Mouse (Mus musculus) hindbrain, embryonic 12.5 days (tissue): ENCODE results near the gene Stum. TPM values are rescaled to one million over a fixed set of nuclear protein-coding genes. Genes with fewer than 3 reads are reported as not detected.
"Not testable (repeated sequence)": the region's sequence is repeated elsewhere in the genome, so short reads cannot be mapped to it uniquely, and the experiment has no call there.

Experiments
- ATAC-seq: fragments of 200-750 bp; cut with Nextera tagmentation; 2 replicates; pipeline ENCODE4 v1.8.0; 2017; ENCODE audit warnings: moderate TSS enrichment; ENCODE audit not compliant: low FRiP score
- H3K27ac ChIP-seq: fragments of 300-500 bp; sonication (generic); 2 replicates; pipeline ENCODE4 v1.5.1; 2016; ENCODE audit warnings: mild to moderate bottlenecking
- H3K27me3 ChIP-seq: fragments of 300-500 bp; sonication (generic); 2 replicates; pipeline ENCODE4 v1.6.1; 2016; ENCODE audit warnings: mild to moderate bottlenecking
- H3K36me3 ChIP-seq: fragments of 300-500 bp; sonication (generic); 2 replicates; pipeline ENCODE4 v1.6.1; 2016; ENCODE audit warnings: mild to moderate bottlenecking
- H3K4me1 ChIP-seq: fragments of 300-500 bp; sonication (generic); 2 replicates; pipeline ENCODE4 v1.6.1; 2016
- H3K4me2 ChIP-seq: fragments of 300-500 bp; sonication (generic); replicated peaks from 2 replicates; pipeline ENCODE4 v1.6.1; 2016; ENCODE audit warnings: mild to moderate bottlenecking
- H3K4me3 ChIP-seq: fragments of 300-500 bp; sonication (generic); 2 replicates; pipeline ENCODE4 v1.5.1; 2016; ENCODE audit warnings: mild to moderate bottlenecking
- H3K9ac ChIP-seq: fragments of 300-500 bp; sonication (generic); 2 replicates; pipeline ENCODE4 v1.6.1; 2016; ENCODE audit warnings: mild to moderate bottlenecking, moderate library complexity
- H3K9me3 ChIP-seq: fragments of 300-500 bp; sonication (generic); replicated peaks from 2 replicates; pipeline ENCODE4 v1.6.1; 2016; ENCODE audit warnings: mild to moderate bottlenecking
- WGBS: fragments of 180-500 bp; shearing (Covaris S2); methylation state at CpG from one replicate; pipeline ENCODE4 v1.1.7; 2016; 5-methylcytosine and 5-hydroxymethylcytosine counted together
- polyA plus RNA-seq: library from polyadenylated mRNA; unstranded; fragments of >200 nt; fragmentation: Nextera tagmentation; extraction: Ambion mirVana; gene quantifications from 2 replicates; pipeline ENCODE4 v1.2.1, GENCODE M21; 2016

The Stum gene
- polyA plus RNA-seq, 1 experiment from 2014 or later: 1.7 TPM

DNA sequence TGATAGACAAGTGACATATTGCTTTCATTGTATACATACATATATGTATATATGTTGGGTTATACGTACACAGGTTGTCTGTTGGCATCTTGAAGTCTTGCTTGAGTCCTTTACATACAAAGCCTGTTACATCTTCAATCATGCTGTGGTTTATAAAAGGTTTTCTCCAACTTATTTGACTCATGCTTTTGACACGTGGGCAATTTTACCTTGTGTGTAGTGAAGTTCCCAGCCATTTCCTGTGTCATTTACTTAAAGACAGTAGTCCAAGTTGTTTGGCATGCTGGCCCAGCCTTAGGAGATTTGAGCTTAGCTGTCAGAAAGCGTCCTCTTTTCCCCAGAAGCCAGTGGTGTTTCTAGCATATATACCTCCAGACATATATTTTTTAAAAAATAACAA lies 84.9 kb downstream of the Stum start:
- H3K27ac ChIP-seq: no peak overlapping the region
- H3K4me1 ChIP-seq: peaks cover 2% of the 10 kb centered on the region; the same call in 1 of the 2 replicates
- no peak overlapping the region for H3K4me3 ChIP-seq
- no peaks in the 10 kb centered on the region for H3K36me3 ChIP-seq
- no peak overlapping the region for H3K9ac ChIP-seq
- 77% methylated on average over 3 of the region's 3 CpGs for WGBS
- no peaks in the 10 kb centered on the region for H3K27me3 ChIP-seq
- no peak overlapping the region for H3K4me2 ChIP-seq
- no peak for ATAC-seq
- H3K9me3 ChIP-seq: no peaks in the 10 kb centered on the region

DNA sequence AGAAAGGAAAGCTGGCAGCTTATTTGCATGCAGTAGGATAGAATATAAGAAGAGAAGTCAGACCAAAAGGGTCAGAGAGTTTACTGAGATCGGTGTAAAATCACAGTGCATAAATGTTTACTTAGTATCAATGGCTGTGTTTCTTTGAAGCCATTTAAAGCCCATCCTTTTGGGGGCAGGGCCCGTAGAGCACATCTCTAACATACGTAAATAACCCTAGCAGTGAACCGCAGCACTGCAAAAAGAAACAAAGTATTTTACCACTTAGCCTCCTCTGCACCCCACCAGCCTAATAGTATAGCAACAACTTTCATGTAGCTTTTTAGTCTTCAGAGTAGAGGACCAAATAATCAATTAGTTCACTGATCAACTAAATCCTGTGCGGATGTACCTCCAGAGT lies 85.6 kb downstream of the Stum start:
- H3K4me3 ChIP-seq: no peak overlapping the region
- 64% methylated on average over 5 of the region's 5 CpGs for WGBS
- H3K4me1 ChIP-seq: peaks cover 5% of the 10 kb centered on the region; the same call in 1 of the 2 replicates
- H3K27me3 ChIP-seq: no peaks in the 10 kb centered on the region
- H3K9ac ChIP-seq: no peak overlapping the region
- ATAC-seq: no peak
- H3K4me2 ChIP-seq: no peak overlapping the region
- H3K36me3 ChIP-seq: no peaks in the 10 kb centered on the region
- H3K9me3 ChIP-seq: no peaks in the 10 kb centered on the region
- H3K27ac ChIP-seq: no peak overlapping the region

DNA sequence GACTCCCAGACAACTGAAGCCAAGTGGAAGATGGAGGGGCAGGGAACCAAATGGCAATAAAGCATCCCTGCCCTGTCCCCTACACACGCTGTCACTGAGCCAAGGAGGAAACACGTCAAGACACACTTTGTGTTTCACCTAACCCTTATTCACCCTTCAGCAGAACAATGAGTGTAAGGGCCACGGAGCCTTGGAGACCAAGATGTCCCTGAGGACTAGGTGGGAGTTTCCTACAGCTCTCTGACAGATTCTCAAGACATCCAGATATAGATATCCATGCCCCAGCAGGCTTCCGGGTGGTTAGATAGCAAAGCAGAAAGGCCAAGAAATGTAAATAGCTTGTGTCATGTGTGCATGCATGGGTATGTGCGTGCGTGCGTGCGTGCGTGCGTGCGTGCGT lies 89.4 kb downstream of the Stum start:
- no peak overlapping the region for H3K4me2 ChIP-seq

DNA sequence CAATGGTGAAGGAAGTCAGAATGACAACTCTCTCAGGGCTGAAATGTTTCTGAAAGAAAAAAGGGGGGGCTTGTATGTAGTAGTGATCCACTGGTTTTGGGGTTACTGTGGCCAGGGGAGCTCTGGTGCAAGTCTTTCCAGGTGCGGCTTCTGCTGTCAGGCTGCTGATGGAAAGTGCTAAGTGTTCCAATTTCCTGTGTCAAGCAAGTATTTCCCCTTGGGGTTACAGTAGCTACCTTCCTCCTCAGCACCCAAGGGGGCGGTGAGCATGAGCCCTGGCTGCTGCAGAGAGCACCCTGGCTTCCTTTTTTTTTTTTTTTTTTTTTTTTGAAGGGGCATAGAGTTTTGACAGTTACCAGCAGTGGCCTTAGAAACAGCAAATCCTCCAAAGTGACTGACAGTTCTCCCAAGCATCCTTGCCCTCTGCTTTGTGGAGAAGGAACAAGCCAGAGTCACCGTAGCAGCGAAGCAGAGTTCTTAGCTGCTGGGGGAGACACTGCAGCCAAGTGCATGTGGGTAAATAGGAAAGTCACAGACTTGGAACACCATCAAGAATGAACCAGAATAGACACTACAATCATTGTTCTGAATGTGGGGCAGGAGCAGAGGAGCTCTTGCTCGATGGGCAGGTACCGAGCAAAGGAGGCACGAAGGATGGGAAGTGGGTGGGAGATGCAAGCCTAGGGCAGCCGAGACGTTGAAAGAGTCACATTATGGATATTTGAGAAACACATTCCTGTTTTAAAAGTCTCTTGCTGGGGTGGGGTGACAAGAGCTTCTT lies 90.1 kb downstream of the Stum start:
- Histone ChIP-seq H3K36me3 (no peaks in the 10 kb centered on the region), H3K4me1 (peaks cover 9% of the 10 kb centered on the region), H3K27ac (no peak overlapping the region), H3K4me3 (no peak overlapping the region), H3K9me3 (no peaks in the 10 kb centered on the region), H3K4me2 (no peak overlapping the region), H3K27me3 (no peaks in the 10 kb centered on the region), H3K9ac (no peak overlapping the region)
- ATAC-seq: no peak
- 82% methylated on average over 9 of the region's 9 CpGs for WGBS

More for the DNA sequence above, 89.4 kb downstream of the Stum start:
- H3K36me3 ChIP-seq: no peaks in the 10 kb centered on the region
- H3K9me3 ChIP-seq: no peaks in the 10 kb centered on the region
- H3K9ac ChIP-seq: no peak overlapping the region
- H3K4me1 ChIP-seq: peaks cover 5% of the 10 kb centered on the region; the same call in 1 of the 2 replicates
- 89% methylated on average over 12 of the region's 12 CpGs for WGBS
- no peaks in the 10 kb centered on the region for H3K27me3 ChIP-seq
- ATAC-seq: no peak
- no peak overlapping the region for H3K27ac ChIP-seq
- H3K4me3 ChIP-seq: no peak overlapping the region

DNA sequence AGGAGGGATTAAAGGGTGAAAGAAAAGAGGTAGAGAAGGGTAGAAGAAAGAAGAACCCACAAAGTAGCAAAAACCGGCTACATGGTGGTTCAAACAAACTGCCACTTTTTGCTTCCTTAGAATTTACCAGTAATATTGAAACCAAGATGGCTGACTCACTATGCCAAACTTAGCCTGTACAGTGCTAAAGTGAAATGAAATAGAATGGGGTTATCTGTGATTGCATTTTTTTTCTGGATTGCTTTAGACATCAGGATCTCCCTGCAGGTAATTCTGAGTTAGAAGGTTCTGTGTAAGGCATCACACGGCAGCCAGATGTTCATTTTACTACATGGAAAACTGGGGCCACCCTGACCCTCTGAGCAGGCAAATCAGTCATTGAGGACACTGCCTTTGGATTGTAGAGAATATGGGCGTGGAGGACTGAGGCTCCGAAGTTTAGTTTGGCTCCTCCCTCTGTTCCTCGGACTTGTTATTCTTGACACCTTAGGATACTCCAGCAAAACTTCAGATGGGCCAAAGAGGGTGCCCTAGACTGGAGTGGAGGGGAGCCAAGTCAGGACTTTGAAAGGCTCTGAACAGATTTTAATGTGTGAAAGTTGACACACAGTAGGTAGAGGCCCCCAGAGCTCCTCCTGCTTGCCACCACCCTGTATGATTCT lies 91.0 kb downstream of the Stum start:
- WGBS: 83% methylated on average over 5 of the region's 5 CpGs
- Histone ChIP-seq H3K4me3 (no peak overlapping the region), H3K9me3 (no peaks in the 10 kb centered on the region), H3K9ac (no peak overlapping the region), H3K36me3 (no peaks in the 10 kb centered on the region), H3K4me2 (no peak overlapping the region), H3K27me3 (no peaks in the 10 kb centered on the region), H3K27ac (no peak overlapping the region), H3K4me1 (peaks cover 12% of the 10 kb centered on the region)
- no peak for ATAC-seq

DNA sequence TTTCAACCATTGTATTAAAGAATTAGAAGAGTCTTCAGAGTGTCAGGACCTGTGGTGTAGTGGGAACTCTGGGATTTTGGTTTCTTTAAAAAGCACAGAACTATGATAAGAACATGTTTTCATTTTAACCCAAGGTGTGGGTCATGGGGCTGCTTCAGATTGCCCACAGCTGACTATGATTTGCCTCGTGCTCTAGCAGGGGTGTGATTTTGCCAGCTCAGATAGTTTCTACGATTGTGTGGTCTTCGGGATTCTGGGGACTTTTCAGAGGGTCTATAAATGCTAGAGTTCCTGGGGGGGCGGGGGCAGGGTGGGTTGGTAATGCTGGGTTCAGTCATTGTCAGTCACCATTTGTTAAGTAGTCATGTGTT lies 91.7 kb downstream of the Stum start:
- Histone ChIP-seq H3K4me1 (peaks cover 18% of the 10 kb centered on the region), H3K4me3 (no peak overlapping the region), H3K4me2 (no peak overlapping the region), H3K27me3 (no peaks in the 10 kb centered on the region), H3K9me3 (no peaks in the 10 kb centered on the region), H3K9ac (no peak overlapping the region), H3K36me3 (no peaks in the 10 kb centered on the region), H3K27ac (no peak overlapping the region)
- 88% methylated on average over 4 of the region's 4 CpGs for WGBS
- ATAC-seq: no peak

DNA sequence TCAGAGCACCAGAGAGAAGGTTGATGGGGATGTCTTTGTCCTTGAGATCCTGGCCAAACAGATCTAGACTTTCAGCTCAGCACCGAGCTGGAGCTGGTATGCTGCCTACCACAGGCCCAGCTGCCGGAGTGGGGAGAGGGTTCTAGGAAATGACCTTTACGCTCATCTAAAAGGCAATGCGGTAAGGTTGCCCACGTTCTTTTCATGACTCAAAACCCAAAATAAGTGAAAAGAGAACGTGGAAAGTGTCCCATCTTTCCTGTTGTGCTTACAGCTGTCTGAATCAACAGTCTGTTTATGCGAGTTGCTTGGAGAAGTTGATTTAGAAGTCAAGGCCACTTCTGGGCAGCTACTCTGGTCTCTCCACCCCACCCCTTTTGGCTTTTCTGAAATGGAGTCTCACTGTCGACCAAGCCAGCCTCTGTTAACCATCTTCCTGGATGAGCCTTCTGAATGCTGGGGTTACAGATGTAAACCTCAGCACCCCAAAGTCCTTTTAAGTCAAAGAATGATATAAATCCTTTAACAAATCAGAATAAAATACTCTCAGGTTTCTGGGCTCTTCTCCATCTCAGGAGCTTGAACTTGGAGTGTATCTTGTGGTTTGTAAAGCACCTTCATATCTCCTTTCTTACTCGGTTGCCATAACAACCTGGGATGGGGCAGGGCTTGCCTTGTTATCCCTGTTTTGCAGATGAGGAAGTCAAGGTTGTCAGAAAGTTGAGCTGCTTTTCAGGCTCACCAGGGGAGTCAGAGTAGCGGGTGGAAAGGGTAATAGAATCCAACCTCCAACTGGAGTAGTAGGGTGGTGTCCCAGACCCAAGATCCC lies 92.3 kb downstream of the Stum start:
- Histone ChIP-seq H3K27ac (no peak overlapping the region), H3K36me3 (no peaks in the 10 kb centered on the region), H3K4me2 (no peak overlapping the region), H3K9me3 (no peaks in the 10 kb centered on the region), H3K4me3 (no peak overlapping the region), H3K9ac (no peak overlapping the region), H3K27me3 (no peaks in the 10 kb centered on the region), H3K4me1 (peaks cover 19% of the 10 kb centered on the region)
- no peak for ATAC-seq
- WGBS: 79% methylated on average over 10 of the region's 10 CpGs

DNA sequence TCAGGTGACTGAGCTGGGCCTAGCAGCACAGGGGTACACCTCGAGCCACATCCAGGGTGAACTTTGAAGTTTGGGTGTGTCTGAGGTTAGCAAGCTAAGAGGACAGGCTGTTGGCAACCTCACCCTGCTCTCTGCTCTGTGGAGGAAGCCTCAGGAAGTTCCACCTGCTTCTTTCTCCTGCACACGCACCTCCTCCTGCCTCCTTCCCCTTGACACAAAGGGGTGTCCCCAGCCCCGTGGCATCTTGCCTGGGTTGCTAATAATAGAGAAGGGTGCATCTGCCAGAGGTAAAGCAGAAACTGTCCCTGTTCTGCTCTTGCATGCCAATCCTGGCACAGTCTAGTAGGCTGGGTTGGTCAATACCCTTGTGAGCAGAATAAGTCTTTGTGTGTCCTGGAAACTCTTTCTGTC lies 93.0 kb downstream of the Stum start:
- Histone ChIP-seq H3K9me3 (no peaks in the 10 kb centered on the region), H3K9ac (no peak overlapping the region), H3K4me3 (no peak overlapping the region), H3K4me2 (no peak overlapping the region), H3K36me3 (no peaks in the 10 kb centered on the region), H3K27ac (no peak overlapping the region), H3K4me1 (peaks cover 19% of the 10 kb centered on the region), H3K27me3 (no peaks in the 10 kb centered on the region)
- 83% methylated on average over 3 of the region's 3 CpGs for WGBS
- ATAC-seq: no peak

DNA sequence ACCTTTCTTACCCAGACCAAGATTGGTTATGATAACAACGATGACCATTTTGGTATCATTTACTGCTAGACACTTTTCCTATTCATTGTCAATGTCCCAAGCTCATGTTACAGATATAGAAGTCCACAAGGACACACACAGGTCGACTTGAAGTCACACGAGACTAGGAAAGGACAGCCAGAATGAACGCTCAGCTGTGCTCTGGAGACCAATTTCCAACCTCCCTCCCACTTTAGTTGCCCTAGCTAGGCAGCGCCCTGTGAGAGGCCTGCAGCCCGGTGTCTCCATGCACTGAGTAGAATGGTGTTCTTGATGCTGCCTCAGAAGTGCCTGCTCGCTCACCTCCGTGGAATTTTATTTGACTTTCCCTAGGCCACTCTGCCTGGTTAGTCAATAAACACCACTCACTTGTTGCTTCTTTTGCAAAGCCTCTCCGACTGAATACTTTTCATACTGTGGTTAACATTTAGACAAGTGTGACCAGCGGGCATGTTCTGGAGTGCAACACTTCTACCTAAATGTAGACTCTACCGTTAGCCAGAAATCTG lies 94.0 kb downstream of the Stum start:
- H3K4me3 ChIP-seq, ATAC-seq, H3K4me2 ChIP-seq, H3K36me3 ChIP-seq, H3K9me3 ChIP-seq, H3K9ac ChIP-seq, H3K27ac ChIP-seq, H3K27me3 ChIP-seq: not testable (repeated sequence)
- WGBS: 84% methylated on average over 11 of the region's 11 CpGs
- peaks cover 19% of the 10 kb centered on the region for H3K4me1 ChIP-seq

DNA sequence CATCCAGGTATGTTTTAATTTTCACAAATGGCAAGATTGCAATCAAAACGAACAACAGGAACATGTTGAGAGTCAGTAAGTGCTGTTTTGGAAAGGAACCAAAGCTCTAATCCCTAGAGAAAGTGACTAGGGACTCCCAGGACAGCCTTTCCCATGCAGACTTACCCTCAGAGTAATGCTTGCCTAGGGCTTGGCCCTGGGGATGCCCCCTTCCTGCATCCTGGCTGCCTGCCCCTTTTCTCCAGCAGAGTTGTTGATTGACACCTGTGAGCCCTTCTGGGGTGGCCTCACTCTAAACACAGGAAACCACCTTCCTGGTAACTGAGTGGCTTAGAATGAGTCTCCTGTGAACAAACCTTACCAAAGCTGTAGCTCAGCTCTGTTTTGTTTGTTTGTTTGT lies 94.8 kb downstream of the Stum start:
- no peak overlapping the region for H3K4me3 ChIP-seq
- H3K4me2 ChIP-seq: no peak overlapping the region
- no peak overlapping the region for H3K9ac ChIP-seq
- no peaks in the 10 kb centered on the region for H3K36me3 ChIP-seq
- no peak for ATAC-seq
- no peaks in the 10 kb centered on the region; the same call in 1 of the 2 replicates for H3K27me3 ChIP-seq
- H3K27ac ChIP-seq: no peak overlapping the region
- 54% methylated on average over 1 of the region's 1 CpGs for WGBS
- peaks cover 19% of the 10 kb centered on the region for H3K4me1 ChIP-seq
- H3K9me3 ChIP-seq: no peaks in the 10 kb centered on the region

DNA sequence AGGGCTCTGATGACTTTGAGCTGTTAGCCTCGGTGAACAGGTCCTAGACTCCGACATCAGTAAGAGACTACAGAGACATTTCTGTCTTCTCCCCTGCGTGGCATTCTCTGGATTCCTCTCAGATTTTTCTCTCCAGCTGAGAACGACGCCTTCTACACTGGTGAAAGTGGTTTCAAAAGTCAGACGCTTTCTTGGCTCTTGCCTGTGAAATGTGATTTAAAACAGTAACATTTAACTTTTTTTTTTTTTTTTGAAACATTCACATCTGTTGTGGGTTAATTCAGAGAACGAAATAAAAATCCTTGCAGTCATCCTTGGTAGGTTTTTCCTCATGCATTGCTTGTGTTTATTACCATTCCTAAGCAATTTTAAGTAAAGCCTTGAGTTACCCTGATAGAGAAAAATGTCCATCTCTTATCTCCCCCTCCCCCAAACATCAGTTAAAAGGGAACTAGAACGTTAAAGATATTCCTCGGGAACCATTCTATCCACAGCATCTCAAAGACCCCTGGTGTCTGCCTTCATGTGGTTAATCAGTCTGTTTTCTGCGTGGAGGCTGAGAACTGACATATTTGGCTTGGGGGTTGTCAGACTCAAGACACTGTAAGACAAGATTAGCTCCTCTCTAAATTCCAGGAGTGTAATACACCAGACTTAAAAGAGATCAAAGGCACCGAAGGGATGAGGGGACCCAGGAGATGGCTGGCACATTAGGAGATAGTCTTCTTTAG lies 95.4 kb downstream of the Stum start:
- no peaks in the 10 kb centered on the region for H3K9me3 ChIP-seq
- no peaks in the 10 kb centered on the region; the same call in 1 of the 2 replicates for H3K27me3 ChIP-seq
- peak overlapping the region; percentile 40; the same call in 1 of the 2 replicates for H3K27ac ChIP-seq
- peak overlapping the region; percentile 39 for H3K4me3 ChIP-seq
- ATAC-seq: no peak
- no peak overlapping the region for H3K9ac ChIP-seq
- peak overlapping the region; percentile 63 for H3K4me2 ChIP-seq
- WGBS: 17% methylated on average over 11 of the region's 11 CpGs
- peaks cover 15% of the 10 kb centered on the region for H3K4me1 ChIP-seq
- no peaks in the 10 kb centered on the region for H3K36me3 ChIP-seq
